8 mouse cellular contexts compared by ENCODE assay signal in the genomic region with DNA sequence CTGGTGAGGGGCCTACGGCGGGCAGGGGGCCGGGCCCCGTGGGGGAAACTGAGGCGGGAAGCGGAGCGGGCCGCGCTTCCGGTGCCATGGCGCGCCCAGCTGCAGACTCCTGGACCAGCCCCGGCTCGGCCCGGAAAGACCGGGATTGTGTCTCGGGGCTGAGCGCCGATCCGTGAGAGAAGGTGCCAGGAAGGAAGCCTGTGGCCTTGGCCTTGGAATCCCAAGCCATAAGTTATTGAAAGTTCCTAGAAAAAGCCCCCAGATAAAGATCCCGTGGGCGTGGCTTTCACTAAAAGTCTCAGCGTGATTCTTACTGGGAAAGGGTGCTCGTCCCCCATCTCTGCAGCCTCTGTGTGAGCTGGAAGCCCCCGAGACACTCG. TPM values are rescaled to one million over a fixed set of nuclear protein-coding genes. Genes with fewer than 3 reads are reported as not detected.
DNase-seq lines count a peak whose midpoint lies in the region; ATAC-seq and TF ChIP-seq lines count a peak whose summit lies in the region.

No protein-coding gene starts in this region.

- TF ChIP-seq EP300 in liver, embryonic 14.5 days (IDR thresholded peaks at IDR 0.05; ENCODE audit: low read depth): no peak

- no peak for ATAC-seq in erythroblast, adult 5-6 weeks (replicated peaks; ENCODE audit: low FRiP score, poor library complexity, severe bottlenecking)
- no peak; the same call in 1 of the 2 replicates for ATAC-seq in forebrain, embryonic 12.5 days (ENCODE audit: low FRiP score)
- peak; percentile 40; the same call in 1 of the 2 replicates for ATAC-seq in liver, embryonic 14.5 days (ENCODE audit: insufficient read depth)

- DNase-seq in liver, embryonic 14.5 days (ENCODE audit: low read depth in 3 of 3, low spot score in 3 of 3): peak in 1 of 3 experiments; percentile 27
- DNase-seq in cerebellum, adult 18-20 months: no peak
- no peak for DNase-seq in spleen, postnatal 4 days (ENCODE audit: low spot score in 2 of 2)
- DNase-seq in kidney, adult 11 months: no peak

- H3K4me3 ChIP-seq in erythroblast, embryonic 14.5 days (replicated peaks): peak overlapping the region; percentile 91
- peak overlapping the region; percentile 93 for H3K4me3 ChIP-seq in C2C12 (ENCODE audit: insufficient read depth, poor library complexity, severe bottlenecking)
- H3K4me3 ChIP-seq in forebrain, embryonic 12.5 days (replicated peaks): peak overlapping the region; percentile 91
- peak overlapping the region; percentile 68 to 93 for H3K4me3 ChIP-seq in liver, embryonic 14.5 days (ENCODE audit: insufficient read depth in 1 of 2, low read depth in 2 of 2, low read length in 2 of 2)

- H3K4me1 ChIP-seq in erythroblast, embryonic 14.5 days (ENCODE audit: control insufficient read depth): peaks cover 38% of the 10 kb centered on the region
- H3K4me1 ChIP-seq in forebrain, embryonic 12.5 days: peaks cover 36% of the 10 kb centered on the region
- H3K4me1 ChIP-seq in liver, embryonic 14.5 days (replicated peaks; ENCODE audit: control insufficient read depth in 2 of 2, insufficient read depth in 2 of 2, low read length in 1 of 2): peaks cover 3 to 13% of the 10 kb centered on the region in 2 experiments; a peak in 3 of 4 replicates

- 1% methylated on average over 26 of the region's 26 CpGs for WGBS in forebrain, embryonic 12.5 days
- WGBS in liver, embryonic 14.5 days (ENCODE audit: insufficient replicate concordance): 0% methylated on average over 26 of the region's 26 CpGs

- H3K79me3 ChIP-seq in C2C12 (ENCODE audit: low read depth): peaks cover 4% of the 10 kb centered on the region

- H3ac ChIP-seq in C2C12 (ENCODE audit: control insufficient read depth, insufficient read length, low read depth): peak overlapping the region; percentile 90

- peak overlapping the region; percentile 95 for H3K9ac ChIP-seq in forebrain, embryonic 12.5 days
- peak overlapping the region; percentile 90 for H3K9ac ChIP-seq in liver, embryonic 14.5 days (replicated peaks)

- peak overlapping the region; percentile 92 for H3K4me2 ChIP-seq in forebrain, embryonic 12.5 days
- H3K4me2 ChIP-seq in liver, embryonic 14.5 days (ENCODE audit: low read depth): peak overlapping the region; percentile 85

- H3K79me2 ChIP-seq in C2C12 (ENCODE audit: control insufficient read depth, insufficient read depth): peaks cover 28% of the 10 kb centered on the region

- H3K9me3 ChIP-seq in erythroblast, embryonic 14.5 days (ENCODE audit: control insufficient read depth, low read length): no peaks in the 10 kb centered on the region
- no peaks in the 10 kb centered on the region for H3K9me3 ChIP-seq in forebrain, embryonic 12.5 days
- no peaks in the 10 kb centered on the region for H3K9me3 ChIP-seq in liver, embryonic 14.5 days (ENCODE audit: control insufficient read depth, low read length)

- TF ChIP-seq CTCF in C2C12 (IDR thresholded peaks at IDR 0.05; ENCODE audit: control insufficient read depth, insufficient read depth, insufficient read length): no peak
- no peak for TF ChIP-seq CTCF in liver, embryonic 14.5 days (IDR thresholded peaks at IDR 0.05; ENCODE audit: low read depth)

- H3K27me3 ChIP-seq in erythroblast, embryonic 14.5 days (ENCODE audit: control insufficient read depth): peaks cover 1% of the 10 kb centered on the region; the same call in 1 of the 2 replicates
- no peaks in the 10 kb centered on the region for H3K27me3 ChIP-seq in C2C12 (ENCODE audit: control insufficient read depth, insufficient read depth, insufficient read length)
- H3K27me3 ChIP-seq in forebrain, embryonic 12.5 days: 0 out of 2 replicates have a peak, but pooled peaks cover 1% of the 10 kb centered on the region
- no peaks in the 10 kb centered on the region for H3K27me3 ChIP-seq in liver, embryonic 14.5 days (ENCODE audit: control insufficient read depth, insufficient read depth, low read length)

- H3K27ac ChIP-seq in forebrain, embryonic 12.5 days: peak overlapping the region; percentile 78
- no peak overlapping the region for H3K27ac ChIP-seq in liver, embryonic 14.5 days

- peaks cover 36% of the 10 kb centered on the region for H3K36me3 ChIP-seq in erythroblast, embryonic 14.5 days (ENCODE audit: control insufficient read depth)
- peaks cover 27% of the 10 kb centered on the region for H3K36me3 ChIP-seq in C2C12 (ENCODE audit: control insufficient read depth, insufficient read depth)
- H3K36me3 ChIP-seq in forebrain, embryonic 12.5 days (replicated peaks): peaks cover 33% of the 10 kb centered on the region
- H3K36me3 ChIP-seq in liver, embryonic 14.5 days (replicated peaks; ENCODE audit: control insufficient read depth, insufficient read depth, low read depth): peaks cover 5% of the 10 kb centered on the region

TF ChIP-seq in C2C12, 6 proteins besides CTCF, POLR2A, EP300 and RAD21:
- TF ChIP-seq MYOD1 (IDR thresholded peaks at IDR 0.05; ENCODE audit: control insufficient read depth, insufficient read length, low read depth) (no peak), USF1 (IDR thresholded peaks at IDR 0.05; ENCODE audit: low read depth) (no peak), CEBPB (IDR thresholded peaks at IDR 0.05; ENCODE audit: low read depth) (no peak), MAX (IDR thresholded peaks at IDR 0.05) (no peak), MYOG (IDR thresholded peaks at IDR 0.05; ENCODE audit: control insufficient read depth, extremely low read depth, insufficient read length) (no peak), FOSL1 (IDR thresholded peaks at IDR 0.05; ENCODE audit: insufficient read depth, low read length, poor library complexity, severe bottlenecking) (no peak)
TF ChIP-seq in C2C12: peak in this region for 0.

RNA-seq across cellular contexts. Expression of a gene that starts 0.7 kb away (rescaled TPM):
- polyA plus RNA-seq in erythroblast, embryonic 14.5 days (2012): 2.7 and 3.0 TPM in 2 replicates
- 5.9 and 7.7 TPM in 2 replicates for total RNA-seq in erythroblast, adult 5-6 weeks (2015; ENCODE audit: low replicate concordance)
- total RNA-seq in erythroblast, adult 5-6 weeks (2017; ENCODE audit: low replicate concordance): 3.5 and 6.7 TPM in 2 replicates
- polyA plus RNA-seq in C2C12 (2012; fragmentation: generic; extraction: Trizol): 64.9 TPM
- 100 TPM in 2 replicates for polyA plus RNA-seq in forebrain, embryonic 12.5 days (2016; fragmentation: Nextera tagmentation; extraction: Ambion mirVana)
- polyA plus RNA-seq in liver, embryonic 14.5 days (2012; rRNA removed): 13.5 and 15.2 TPM in 2 replicates
- 25.2 and 27.2 TPM in 2 replicates for polyA plus RNA-seq in liver, embryonic 14.5 days (2014; fragmentation: Nextera tagmentation; extraction: Ambion mirVana)

RNA-seq across cellular contexts. Expression of a gene that starts 28.6 kb away (rescaled TPM):
- polyA plus RNA-seq in erythroblast, embryonic 14.5 days (2012): 0.14 and 0.18 TPM in 2 replicates
- 0.42 and 3.5 TPM in 2 replicates for total RNA-seq in erythroblast, adult 5-6 weeks (2015; ENCODE audit: low replicate concordance)
- total RNA-seq in erythroblast, adult 5-6 weeks (2017; ENCODE audit: low replicate concordance): 1.6 and 2.5 TPM in 2 replicates
- 41.5 TPM for polyA plus RNA-seq in C2C12 (2012; fragmentation: generic; extraction: Trizol)
- 11.2 and 12.0 TPM in 2 replicates for polyA plus RNA-seq in forebrain, embryonic 12.5 days (2016; fragmentation: Nextera tagmentation; extraction: Ambion mirVana)
- 5.6 and 6.3 TPM in 2 replicates for polyA plus RNA-seq in liver, embryonic 14.5 days (2012; rRNA removed)
- polyA plus RNA-seq in liver, embryonic 14.5 days (2014; fragmentation: Nextera tagmentation; extraction: Ambion mirVana): 4.2 and 4.8 TPM in 2 replicates
